Mouse (Mus musculus): ENCODE measurements around the gene Rasd1.
"Not testable (repeated sequence)": the region's sequence is repeated elsewhere in the genome, so short reads cannot be mapped to it uniquely, and the experiment has no call there.

The Rasd1 gene

GRCm38 (mm10) chr11:59960476-59961337, 4.0 kb downstream of the Rasd1 start:
- DNase-seq (ENCODE audit: low spot score): no peak

DNA sequence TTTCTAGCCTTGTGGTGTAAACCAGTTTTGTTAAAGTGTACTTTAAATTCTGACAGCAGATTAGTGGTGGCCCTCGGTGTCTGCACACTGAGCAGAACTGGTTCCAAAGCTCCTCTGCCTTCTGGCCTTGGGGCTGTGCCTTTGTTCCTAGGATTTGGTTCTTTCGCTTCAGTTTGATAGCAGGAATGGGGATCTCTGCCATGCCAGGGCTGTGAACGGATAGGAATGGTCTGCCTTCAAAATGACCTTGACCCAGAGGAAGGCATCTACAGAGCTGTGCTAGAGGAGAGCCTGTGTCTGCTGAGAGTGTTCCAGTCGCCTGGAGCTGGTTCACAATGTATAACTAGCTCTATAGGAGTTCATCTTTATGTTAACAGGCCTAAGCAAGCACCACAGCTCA, 5.3 kb downstream of the Rasd1 start:
- DNase-seq (ENCODE audit: low spot score): no peak

- no peak for DNase-seq (ENCODE audit: low spot score)
Measured at GRCm38 (mm10) chr11:59956749-59957148, 8.0 kb downstream of the Rasd1 start.

DNA sequence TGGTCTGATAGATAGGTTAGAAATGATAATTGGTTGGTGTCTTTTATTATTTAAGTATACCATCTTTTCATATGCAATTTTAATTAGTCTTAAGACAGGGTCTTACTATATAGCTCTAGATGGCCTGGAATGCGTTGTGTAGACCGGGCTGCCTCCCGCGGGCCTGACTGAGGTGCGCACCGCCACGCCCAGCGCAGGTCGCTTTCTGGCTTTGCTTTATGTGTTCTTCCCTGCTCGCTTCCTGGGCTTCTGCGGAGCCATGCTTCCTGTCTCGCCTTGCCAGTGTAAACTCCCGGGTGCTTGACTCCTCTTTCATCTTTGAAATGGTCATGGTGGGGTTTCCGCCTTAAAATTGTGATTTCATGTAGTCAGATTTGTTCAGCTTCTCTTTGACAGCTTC, 11.9 kb downstream of the Rasd1 start:
- no peak for DNase-seq (ENCODE audit: low spot score)

GRCm38 (mm10) chr11:59948401-59948767, 16.4 kb downstream of the Rasd1 start:
- DNase-seq (ENCODE audit: low spot score): peak; percentile 19

DNA sequence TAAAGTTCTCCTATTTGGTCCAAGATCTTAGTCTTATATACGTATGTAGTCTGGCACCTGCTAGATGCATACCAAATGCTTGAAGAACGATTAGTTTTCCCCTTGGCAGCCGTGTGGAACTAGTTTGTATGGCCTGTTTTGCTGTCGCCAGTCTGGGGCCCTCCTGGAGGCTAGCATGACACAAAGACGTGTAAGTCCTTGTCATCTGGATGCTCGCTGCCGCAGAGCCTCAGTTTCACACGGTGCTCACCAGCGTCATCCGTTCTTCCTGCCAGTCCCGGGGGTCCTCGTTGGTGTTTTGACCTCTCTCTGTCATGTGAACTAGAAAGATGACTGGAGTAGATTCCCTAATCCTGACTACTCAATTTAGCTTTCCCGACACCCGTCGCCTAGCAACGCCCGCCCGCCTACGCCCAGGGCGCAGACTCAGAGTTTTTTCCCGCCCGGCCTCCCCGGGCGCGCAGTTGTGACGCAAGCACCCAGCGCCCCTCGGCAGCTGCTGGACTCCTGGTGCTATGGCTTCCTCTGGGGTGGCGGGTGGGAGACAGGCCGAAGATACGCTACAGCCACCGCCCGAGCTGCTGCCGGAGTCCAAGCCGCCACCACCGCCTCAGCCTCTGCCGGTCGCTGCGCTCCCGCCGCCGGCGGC, 16.9 kb downstream of the Rasd1 start, which contains the start of gene Med9:
Gene Med9, plus strand, starts transcription at position 455 of the 649 bp plus-strand sequence.
- peak; percentile 85 for DNase-seq (ENCODE audit: low spot score)

DNA sequence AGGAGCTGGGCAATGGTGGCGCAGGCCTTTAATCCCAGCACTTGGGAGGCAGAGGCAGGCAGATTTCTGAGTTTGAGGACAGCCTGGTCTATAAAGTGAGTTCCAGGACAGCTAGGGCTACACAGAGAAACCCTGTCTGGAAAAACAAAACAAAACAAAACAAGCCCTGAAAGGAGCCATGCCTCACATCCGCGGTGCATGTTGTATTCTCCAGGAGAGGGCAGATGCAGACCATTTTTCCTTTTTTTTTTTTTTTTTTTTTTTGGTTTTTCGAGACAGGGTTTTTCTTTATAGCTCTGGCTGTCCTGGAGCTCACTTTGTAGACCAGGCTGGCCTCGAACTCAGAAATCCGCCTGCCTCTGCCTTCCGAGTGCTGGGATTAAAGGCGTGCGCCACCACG, 19.9 kb downstream of the Rasd1 start:
- not testable (repeated sequence) for DNase-seq (ENCODE audit: low spot score)

GRCm38 (mm10) chr11:59941391-59941790, 23.4 kb downstream of the Rasd1 start:
- DNase-seq (ENCODE audit: low spot score): no peak

DNA sequence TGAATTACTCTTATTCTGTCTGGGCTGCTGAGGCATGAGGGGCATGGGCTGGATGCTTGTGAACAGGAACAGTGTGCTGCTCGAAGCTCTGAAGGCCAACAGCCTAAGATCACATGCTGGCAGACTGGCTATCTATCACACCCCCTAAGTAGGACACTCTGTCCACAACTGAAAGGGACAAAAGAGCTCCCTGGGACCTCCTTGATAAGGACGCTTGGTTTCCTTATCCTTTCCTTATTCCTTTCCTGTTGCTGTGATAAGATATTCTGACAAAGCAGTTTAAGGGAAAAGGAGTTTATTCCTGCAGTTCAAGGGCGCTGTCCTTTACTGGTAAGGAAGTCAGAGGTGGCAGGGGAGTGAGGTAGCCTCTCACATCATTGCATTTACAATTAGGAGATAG, 24.1 kb downstream of the Rasd1 start:
- DNase-seq (ENCODE audit: low spot score): no peak

GRCm38 (mm10) chr11:59939821-59940220, 24.9 kb downstream of the Rasd1 start:
- no peak for DNase-seq (ENCODE audit: low spot score)

GRCm38 (mm10) chr11:59937615-59938014, 27.1 kb downstream of the Rasd1 start:
- DNase-seq (ENCODE audit: low spot score): no peak

GRCm38 (mm10) chr11:59937023-59937422, 27.7 kb downstream of the Rasd1 start:
- DNase-seq (ENCODE audit: low spot score): no peak

GRCm38 (mm10) chr11:59933943-59934342, 30.8 kb downstream of the Rasd1 start:
- no peak for DNase-seq (ENCODE audit: low spot score)

GRCm38 (mm10) chr11:59932560-59933337, 32.0 kb downstream of the Rasd1 start:
- no peak for DNase-seq (ENCODE audit: low spot score)

- DNase-seq (ENCODE audit: low spot score): no peak
Measured at GRCm38 (mm10) chr11:59930031-59930430, 34.7 kb downstream of the Rasd1 start.

GRCm38 (mm10) chr11:59921265-59921664, 43.5 kb downstream of the Rasd1 start:
- DNase-seq (ENCODE audit: low spot score): no peak

DNA sequence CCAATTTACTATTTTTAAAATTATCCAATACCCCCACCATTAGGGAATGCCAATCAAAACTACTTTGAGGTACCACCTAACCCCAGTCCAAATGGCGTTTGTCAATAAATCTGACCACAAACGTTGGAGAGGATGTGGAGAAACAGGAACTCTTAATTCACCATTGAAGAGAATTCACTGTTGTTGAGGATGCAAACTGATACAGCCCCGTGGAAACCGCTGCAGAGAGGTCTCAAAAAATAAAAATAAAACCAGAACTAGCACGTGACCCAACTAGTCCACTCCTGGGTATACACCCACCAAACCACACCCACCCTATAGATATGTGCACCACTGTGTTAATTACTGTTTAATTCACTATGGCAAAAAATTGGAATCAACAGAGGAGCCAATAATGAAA, 44.4 kb downstream of the Rasd1 start:
- no peak for DNase-seq (ENCODE audit: low spot score)

- no peak for DNase-seq (ENCODE audit: low spot score)
Measured at GRCm38 (mm10) chr11:59919401-59919800, 45.3 kb downstream of the Rasd1 start.

GRCm38 (mm10) chr11:59918014-59918413, 46.7 kb downstream of the Rasd1 start:
- no peak for DNase-seq (ENCODE audit: low spot score)

DNA sequence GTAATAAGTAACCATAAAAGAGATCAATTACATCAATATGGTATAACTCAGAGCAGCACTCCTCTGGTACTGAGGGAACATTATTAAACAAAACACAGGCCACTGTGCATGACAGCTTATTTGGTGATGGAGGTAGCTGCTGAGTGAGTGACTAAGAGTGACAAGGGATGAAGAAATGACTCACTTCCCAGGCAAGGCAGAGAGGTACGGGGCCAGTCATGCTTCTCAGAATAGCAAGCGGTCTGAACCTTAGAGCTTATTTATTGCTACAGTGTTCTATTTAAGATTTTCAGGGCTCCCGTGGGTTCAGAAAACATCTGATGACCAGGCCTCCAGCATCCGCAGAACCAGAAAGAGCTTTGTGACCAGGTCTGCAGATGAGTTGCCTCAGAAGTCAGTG, 51.0 kb downstream of the Rasd1 start:
- no peak for DNase-seq (ENCODE audit: low spot score)

Measured in spleen, adult 12 weeks (tissue).